Mouse (Mus musculus): ENCODE data around the gene Mrps7.

The Mrps7 gene

DNA sequence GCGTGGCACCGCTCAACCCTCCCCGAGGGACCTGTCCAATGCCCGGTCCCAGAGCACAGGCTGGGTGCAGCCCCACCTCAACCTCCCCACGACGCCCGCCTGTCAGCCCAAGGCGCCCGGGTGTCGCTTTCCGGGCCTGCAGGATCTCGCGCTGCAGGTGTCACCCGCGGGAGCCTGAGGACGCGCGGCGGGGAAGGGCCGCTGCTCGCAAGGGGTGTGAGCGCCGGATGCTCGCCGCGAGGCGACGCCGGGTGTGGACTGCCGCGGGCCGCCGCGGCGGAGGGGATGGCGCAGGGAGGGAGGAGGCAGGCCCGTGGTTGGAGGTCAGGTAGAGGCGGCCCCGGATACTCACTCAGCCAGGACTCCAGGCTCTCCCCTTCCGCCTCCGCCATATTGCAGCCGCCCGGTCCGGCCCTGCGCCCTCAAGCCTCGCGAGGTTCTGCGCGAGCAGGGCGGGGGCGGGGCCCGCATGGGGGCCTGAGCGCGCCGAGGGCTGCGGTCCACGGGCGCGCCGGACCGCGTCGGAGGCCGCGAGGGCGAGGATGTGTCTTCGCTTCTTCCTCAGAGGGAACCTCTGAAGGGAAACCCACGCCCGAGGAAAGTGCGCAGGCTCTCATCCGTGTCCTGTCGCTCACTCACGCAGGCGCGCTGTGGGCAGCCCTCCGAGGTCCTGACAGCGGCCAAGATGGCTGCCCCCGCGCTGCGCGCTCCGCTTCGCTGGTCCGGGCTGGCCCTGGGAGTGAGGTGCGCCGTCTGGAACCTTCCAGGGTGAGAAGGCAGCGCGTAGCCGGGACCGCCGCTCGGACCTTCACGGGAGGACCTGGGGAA lies at the start of gene Mrps7, which contains the start of gene Gga3:
Gene Mrps7 (plus strand): TSS at position 450 of the 828 bp plus-strand sequence.
Gene Gga3 (minus strand): TSS at position 576 of the 828 bp plus-strand sequence.
- peak; percentile 87 for DNase-seq (ENCODE audit: low read depth, low spot score)

DNA sequence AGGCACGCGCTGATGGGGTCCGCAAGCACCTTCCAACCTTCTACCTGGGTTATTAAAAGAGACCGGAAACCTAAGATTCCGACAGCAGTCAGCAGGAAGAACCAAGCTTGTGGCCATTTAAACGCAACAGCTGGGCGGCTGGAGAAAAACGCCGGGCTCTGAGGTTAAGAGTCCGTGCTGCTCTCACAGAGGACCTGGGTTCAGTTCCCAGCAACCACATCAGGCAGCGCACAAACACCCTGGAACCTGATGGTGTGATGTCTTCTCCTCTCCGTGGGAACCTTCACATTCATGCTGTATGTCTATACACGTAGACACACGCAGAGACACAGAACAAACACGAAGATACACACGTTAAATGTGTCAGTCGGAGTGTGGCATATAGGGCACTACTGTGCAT lies 48.0 kb upstream of the Mrps7 start:
- no peak for DNase-seq (ENCODE audit: low read depth, low spot score)

DNA sequence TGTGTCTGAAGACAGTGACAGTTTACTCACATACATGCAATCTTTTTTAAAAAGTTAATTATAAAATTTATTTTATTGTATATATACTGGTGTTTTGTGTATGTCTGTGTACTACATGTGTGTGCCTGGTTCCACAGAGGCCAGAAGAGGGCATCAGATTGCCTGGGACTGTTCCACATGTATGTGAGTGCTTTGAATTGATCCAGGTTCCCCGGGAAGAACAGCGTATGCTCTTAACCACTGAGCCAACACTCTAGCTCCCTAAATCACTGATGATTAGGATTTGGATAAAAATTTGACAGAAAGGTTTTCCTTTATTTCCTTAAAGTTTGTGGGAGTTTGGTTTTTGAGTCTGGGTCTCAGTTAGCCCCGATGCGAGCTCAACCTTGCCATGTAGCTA lies 40.3 kb upstream of the Mrps7 start:
- DNase-seq (ENCODE audit: low read depth, low spot score), result peak; percentile 4

DNA sequence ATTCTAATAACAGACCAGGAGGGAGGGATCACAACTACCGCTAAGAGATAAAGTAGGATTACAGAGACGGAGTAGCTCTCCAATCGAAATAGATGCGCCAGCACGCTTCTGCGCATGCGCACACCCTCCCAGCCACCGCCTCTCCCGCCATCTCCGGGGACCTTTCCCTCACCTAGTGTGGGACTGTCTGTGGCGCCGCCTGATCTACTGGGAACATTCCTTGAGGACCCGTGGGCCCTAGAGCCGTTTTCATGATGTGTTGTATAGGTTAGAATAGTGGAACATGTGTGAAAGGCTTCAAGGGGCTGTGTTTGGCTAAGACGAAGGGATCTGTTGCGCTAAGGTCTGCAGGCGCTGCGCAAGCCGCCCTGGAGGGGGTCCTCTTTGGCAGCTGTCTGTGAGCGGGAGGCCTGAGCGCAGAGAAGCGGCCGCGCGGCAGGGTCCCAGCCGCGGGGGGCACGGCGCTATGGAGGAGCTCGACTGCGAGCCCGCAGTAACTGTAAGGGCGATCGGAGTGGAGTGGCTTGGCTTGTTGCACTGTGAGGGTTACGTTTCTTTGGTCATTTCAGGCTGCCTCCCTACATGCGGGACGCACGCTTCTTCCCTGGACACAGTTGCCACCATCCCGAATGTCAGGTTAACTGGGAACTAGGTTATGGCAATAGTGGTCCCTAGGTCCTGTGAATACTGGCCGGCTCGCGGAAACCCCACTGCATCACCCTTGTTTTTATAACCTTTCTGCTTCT lies 39.5 kb upstream of the Mrps7 start, which contains the start of gene Nup85:
Gene Nup85 (plus strand): TSS at position 371 of the 746 bp plus-strand sequence.
- peak; percentile 97 for DNase-seq (ENCODE audit: low read depth, low spot score)

DNA sequence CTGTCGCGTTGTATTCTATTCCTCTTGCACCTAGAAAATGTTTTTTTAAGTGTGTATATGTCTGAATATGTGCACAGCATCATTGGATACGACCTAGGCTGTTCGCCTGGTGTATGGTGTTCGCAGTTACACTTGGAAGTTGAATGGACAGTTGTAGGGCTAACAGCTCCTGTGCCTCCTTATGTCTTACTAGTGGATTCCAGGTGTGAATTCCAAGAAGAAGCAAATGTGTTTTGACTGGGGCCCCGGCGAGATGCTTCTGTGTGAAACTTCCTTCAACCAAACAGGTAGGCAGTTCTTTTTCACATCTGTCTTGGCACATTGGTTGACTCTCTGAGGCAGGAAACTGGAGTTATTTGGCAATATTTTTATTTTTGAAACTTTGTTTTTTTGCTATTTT lies 38.8 kb upstream of the Mrps7 start:
- DNase-seq (ENCODE audit: low read depth, low spot score), result no peak

DNA sequence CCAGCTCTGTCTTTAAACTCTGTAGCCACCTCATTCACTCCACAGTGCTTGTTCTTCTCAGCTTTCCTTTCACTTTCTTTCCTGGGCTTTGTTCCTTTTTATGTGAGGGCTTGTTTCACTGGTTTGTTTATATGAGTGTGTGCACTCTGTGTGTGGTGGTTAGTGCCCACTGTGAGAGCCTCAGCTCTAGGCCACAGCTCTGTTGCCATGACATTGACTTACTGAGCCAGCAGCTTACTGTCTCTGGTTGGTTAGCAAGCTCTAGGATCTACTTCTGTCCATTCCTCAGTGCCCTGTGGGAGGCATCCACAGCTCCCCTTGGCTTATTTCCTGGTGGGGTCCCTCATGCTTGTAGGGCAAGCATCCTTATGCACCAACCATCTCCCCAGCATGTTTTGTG lies 24.6 kb upstream of the Mrps7 start:
- DNase-seq (ENCODE audit: low read depth, low spot score), result no peak

DNA sequence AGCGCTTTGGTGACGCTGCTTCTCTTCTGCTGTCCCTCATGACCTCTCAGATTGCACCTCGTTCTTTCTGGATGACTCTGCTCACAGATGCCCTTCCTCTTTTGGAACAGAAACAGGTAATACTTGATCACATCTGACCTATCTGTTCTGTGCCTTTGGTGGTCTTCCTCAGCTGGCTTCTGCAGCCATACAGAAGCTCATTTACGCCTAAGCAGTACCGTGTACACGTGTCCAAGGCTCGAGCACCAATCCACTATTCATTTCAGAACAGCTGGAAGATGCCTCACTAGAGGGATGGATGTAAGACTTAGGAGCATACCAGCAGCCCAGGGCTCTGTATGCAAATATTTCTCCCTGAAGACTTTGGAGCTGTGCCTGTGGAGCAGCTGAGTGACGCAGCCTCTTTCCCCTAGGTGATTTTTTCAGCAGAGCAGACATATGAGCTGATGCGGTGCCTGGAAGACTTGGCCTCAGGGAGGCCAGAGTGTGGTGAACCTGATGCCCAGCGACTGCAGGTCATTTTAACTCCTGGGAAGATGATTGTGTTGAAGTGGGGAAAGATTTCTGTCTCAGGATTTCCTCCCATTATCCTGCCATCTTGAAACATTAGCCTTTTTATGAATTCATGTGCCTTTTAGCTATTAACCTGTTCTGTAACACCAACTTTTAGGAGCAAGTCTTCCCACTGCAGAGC lies 20.7 kb upstream of the Mrps7 start:
- no peak for DNase-seq (ENCODE audit: low read depth, low spot score)

DNA sequence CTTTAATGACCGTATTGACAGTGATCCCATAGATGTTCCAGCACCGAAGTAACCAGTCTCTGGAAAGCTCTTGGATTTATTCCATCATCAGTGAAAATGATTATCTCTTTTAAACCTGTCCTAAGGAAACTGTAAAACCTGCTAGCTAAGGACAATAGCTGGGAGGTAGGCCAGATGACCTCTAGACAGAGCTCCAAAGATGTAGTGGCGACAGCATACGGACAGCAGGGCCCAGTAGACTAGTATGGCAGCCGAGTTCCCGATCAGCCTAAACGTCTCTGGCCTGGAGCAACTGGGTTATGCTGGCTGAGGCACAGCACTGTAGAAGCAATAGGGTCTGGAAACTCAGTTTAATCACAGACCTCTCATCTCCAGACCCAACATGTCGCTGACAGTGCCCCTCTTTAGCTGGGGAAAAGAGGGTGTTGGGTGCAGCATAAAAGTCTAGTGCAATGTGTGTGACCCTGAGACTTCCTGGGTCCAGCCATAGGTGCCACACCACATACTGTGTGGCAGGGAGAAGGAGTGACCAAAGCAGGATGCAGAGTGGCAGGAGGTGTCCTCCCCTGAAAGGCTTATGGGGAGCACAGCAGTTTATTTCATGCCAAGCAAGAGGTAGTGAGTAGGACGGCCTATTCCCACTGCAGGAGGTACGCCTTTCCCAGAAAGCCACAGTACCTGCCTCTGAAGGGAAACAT lies 19.2 kb upstream of the Mrps7 start:
- DNase-seq (ENCODE audit: low read depth, low spot score), result no peak

DNA sequence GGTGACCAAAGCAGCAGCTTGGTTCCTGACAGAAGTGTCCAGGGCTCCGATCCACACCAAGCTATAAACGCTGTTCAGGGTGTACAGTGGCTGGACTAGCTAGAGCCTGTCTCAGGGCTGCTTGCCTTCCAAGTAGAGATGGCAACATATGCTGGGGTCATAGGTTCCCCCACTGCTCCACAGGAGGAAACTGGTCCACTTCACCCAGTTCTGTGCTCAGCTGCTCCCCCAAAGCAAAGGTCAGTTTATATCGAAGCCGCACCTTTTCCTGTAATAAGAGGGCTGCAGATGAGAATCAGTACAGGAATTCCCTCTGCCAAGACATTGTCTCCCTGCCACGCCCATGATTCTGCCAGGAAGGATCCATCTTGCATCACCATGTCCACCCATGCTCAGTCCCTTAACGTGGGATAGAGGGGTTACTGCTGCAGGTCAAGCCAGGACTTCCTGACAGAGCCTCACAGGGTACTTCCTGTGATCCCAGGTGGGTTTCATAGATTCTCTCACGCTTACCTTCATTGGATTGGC lies 18.1 kb upstream of the Mrps7 start:
- no peak for DNase-seq (ENCODE audit: low read depth, low spot score)

DNA sequence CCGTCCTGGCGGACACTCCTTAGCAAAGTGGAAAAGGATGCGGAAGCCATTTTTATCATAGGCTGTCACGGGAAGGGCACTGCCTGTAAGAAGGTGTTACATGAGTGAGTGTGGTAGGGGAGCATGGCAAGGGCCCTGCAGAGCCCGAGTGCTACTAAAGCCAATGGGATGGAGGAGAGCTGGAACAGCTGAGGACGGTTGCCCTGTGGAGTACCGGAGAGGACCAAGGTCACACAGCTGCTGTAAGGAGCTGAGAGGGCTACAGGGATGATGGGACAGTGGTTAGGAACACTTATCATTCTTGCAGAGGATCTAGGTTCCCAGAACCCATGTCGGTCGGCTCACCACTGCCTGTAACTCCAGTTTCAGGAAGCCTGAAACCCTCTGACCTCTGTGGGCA lies 17.3 kb upstream of the Mrps7 start:
- no peak for DNase-seq (ENCODE audit: low read depth, low spot score)

DNA sequence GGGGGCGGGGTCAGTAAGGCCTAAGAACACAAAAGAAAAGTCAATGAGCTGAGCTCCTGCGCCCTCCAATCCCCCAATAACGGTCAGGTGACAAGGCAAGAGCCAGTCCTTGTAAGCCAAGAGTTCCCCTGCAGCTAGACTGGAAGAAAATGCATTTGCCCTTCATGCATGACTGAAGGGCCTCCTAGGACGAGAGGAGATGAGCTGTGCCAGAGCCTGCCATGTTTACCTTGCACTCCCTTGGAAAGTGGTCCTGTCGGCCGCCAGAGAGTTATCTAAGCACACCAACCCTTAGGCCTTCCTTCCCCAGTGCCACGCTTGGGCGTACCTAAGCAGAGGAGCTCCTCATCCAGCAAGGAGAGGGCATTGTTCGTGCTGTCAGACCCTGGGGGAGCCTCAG lies 15.7 kb upstream of the Mrps7 start:
- DNase-seq (ENCODE audit: low read depth, low spot score), result no peak

DNA sequence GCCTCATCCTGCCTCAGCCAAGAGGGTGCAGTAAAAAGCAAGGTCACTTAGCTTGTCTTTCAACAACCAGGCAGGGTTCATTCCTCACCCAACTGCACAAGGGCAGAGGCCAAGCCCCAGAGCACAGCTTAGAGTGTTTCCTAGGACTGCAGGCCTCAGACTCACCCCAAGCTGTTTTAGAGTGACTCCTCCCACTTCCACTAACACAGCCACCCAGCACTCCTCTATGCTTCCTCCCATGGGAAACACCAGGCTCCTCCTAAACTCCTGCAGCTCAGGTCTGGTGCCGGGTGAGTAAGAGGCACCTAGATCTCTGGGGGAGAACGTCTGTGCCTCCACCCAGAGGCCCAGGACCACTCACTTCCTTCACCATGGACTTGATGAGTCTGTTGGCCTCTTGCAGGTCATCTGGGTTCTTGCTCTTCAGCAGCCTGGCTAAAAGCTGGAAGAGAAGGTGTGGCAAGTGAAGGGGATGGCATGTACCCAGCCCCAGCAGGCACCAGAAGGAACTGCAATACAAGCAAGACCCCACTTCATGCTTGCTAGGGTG lies 13.1 kb upstream of the Mrps7 start:
- no peak for DNase-seq (ENCODE audit: low read depth, low spot score)

DNA sequence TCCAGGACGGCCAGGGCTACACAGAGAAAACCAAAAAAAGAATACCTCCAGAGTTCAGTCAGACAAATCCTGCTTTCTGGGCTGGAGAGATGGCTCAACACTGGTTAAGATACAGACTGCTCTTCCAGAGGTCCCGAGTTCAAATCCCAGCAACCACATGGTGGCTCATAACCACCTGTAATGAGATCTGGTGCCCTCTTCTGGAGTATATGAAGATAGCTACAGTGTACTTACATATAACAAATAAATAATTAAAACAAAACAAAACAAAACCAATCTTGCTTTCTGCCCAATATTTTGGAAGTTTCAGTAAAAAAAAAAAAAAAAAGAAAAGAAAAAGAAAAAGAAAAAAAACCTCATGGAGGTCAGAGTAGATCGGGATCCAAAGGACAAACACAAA lies 8.5 kb upstream of the Mrps7 start:
- DNase-seq (ENCODE audit: low read depth, low spot score), result no peak

DNA sequence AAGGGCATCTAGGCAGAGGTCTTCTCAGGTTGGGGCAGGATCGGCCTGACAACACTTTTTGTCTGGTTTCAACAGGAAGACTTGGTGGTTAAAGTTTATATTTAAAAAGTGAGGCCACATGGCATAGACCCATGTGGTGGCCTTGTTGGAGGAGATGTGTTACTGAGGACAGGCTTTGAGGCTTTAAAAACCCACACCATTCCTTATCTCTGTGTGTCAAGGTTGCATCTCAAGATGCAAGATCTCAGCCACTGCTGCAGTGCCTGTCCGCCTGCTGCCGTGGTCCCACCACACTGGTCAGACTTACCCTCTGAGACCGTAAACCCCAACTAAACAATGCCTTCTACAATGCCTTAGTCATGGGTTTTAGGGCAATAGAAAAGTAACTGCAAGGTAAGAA lies 5.4 kb upstream of the Mrps7 start:
- DNase-seq (ENCODE audit: low read depth, low spot score), result no peak

DNA sequence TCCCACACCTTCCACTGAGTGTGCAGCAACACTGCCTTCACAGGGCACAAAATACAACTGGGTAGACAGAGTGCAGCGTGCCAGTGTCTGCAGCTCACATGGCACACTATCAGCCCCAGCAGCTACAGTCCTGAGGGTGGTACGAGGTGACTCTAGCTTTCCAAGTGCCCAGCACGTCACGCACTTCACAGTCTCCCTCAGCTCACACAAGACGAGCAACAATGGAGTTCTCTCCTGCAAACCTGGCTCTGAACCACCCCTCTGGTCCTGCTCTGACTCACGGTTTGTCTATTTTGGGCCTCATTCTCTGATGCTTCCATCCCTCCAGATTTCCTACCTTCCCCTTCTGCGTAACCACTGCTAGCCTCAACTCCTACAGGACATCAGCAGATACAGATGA lies 4.0 kb upstream of the Mrps7 start:
- DNase-seq (ENCODE audit: low read depth, low spot score), result no peak

DNA sequence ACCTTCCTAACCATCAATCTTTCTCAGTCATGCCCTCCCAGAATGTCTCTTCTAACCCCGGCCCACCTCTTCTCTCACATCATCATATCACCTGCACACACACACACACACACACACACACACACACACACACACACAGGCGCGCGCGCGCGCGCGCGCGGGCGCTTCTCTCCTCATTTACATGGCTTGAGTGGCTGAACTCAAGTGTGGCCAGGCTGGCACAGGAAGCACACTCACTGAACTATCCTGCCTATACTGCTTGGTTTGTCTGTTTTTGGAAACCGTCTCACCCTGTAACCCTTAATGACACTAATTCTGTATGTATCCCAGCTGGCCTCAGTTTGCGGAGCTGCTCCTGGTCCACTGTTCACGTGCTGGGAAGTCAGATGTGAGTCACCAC lies 3.0 kb upstream of the Mrps7 start:
- DNase-seq (ENCODE audit: low read depth, low spot score), result no peak

DNA sequence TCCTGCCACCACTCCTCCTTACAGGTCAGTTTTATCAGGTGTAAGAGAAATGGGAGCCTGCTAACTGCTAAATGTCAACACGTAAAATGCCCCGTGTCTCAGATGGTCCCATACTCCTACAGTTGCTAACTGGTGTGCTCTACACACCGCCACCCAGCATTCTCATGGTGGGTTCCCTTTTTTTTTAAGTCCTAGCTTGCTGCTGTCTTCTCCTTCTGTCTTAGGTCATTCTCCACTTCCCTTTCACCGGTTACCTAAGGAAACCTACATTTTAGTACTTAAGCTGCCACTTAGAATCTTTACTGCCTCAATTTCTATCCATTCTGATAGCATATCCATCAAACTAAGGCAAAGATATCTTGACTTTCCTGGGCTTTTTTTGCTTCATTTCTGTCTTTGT lies 2.6 kb upstream of the Mrps7 start:
- DNase-seq (ENCODE audit: low read depth, low spot score), result no peak

DNA sequence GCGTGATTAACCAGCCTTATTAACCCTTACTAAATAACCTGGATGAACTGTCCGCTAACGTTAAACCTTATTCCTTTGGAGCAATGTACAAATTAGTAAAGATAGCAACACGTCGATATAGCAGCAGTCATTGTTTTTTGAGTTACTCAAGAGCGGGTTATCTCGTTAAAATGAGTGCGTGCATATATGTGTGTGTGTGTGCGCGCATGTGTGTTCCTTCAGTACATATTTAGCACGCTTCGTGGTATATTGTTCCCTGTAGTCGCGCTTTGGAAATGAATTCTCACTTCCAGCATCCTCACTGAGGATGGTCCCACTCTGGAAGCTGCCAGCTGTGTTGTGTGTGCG lies 623 bp upstream of the Mrps7 start:
- no peak for DNase-seq (ENCODE audit: low read depth, low spot score)

DNA sequence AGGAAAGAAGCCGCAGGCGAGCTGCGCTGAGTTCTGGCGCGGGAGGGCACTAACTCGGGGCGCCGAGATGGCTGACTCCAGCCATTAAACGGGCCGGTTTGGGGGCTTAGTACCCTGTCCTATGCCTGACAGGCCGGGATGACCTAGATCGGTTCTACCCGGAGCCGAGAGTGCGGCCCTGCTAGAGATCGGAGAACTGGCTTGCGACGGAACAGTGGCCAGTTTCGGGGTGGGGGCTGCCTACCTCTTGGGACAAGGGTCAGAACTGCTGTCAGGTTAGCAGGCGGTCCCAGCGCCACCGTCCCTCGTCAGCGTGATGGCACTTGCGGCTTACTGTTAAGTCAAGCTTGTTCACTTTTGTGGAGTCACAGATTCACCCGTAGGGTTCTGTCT lies 575 bp downstream of the Mrps7 start:
- DNase-seq (ENCODE audit: low read depth, low spot score), result no peak

DNA sequence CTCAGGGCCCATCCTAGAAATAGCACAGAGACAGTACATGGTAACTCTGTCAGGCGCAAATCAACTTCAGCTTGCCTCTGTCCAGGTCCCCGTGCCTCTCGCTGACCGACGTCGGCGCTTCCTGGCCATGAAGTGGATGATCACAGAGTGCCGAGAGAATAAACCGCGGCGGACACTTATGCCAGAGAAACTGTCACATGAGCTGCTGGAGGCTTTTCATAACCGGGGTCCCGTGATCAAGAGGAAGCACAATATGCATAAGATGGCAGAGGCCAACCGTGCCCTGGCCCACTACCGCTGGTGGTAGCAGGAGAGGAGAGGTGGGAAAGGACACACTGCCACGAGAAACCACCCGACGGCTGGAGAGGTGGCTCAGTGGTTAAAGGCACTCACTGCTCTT lies 3.0 kb downstream of the Mrps7 start:
- no peak for DNase-seq (ENCODE audit: low read depth, low spot score)

Measured in retina, postnatal 7 days (tissue).